Mouse (Mus musculus): ENCODE measurements around the gene Gm10147. TPM values are rescaled to one million over a fixed set of nuclear protein-coding genes. Genes with fewer than 3 reads are reported as not detected.

The Gm10147 gene
- polyA plus RNA-seq (2012; rRNA removed): not detected in 2 replicates

DNA sequence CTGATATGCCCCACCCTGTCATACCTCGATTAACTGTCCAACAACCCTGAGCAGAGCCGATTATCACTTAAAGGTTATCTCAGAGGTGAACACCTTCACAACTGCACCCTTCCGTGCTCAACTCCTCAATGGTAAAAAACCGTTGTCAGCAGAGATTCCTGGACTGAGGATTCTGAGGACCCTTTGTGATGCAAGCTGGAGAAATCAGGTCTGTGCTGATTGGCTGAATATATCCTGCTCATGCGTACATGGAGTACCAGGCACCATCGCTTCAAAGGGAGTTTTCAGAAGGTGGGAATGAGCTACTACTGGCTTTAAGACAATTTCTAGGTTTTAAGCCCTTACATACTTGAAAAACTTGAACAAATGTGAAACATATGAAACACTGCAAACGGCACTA is at the start of gene Gm10147:
Gene Gm10147, minus strand, starts transcription at position 101 of the 400 bp plus-strand sequence.

